Mouse (Mus musculus) forebrain, embryonic 16.5 days (tissue): Measurements from ENCODE around the gene Nars2. TPM values are rescaled to one million over a fixed set of nuclear protein-coding genes. Genes with fewer than 3 reads are reported as not detected.
A peak's percentile ranks its signal among the peaks of the same experiment; 100 is the strongest.

Experiments used
- ATAC-seq: fragments of 200-750 bp; cut with Nextera tagmentation; 2 replicates; pipeline ENCODE4 v1.8.0; 2017; ENCODE audit warnings: mild to moderate bottlenecking, moderate library complexity
- H3K27ac ChIP-seq: fragments of 300-500 bp; sonication (generic); 2 replicates; pipeline ENCODE4 v1.5.1; 2014; ENCODE audit warnings: low read length, control low read depth
- H3K27me3 ChIP-seq: fragments of 300-500 bp; sonication (generic); replicated peaks from 2 replicates; pipeline ENCODE4 v1.6.1; 2014; ENCODE audit warnings: low read length; ENCODE audit not compliant: control insufficient read depth, insufficient read depth
- H3K36me3 ChIP-seq: fragments of 300-500 bp; sonication (generic); 2 replicates; pipeline ENCODE4 v1.6.1; 2014; ENCODE audit not compliant: control insufficient read depth, insufficient read depth
- H3K4me1 ChIP-seq: fragments of 300-500 bp; sonication (generic); replicated peaks from 2 replicates; pipeline ENCODE4 v1.6.1; 2014; ENCODE audit warnings: low read length; ENCODE audit not compliant: control insufficient read depth, insufficient read depth
- H3K4me2 ChIP-seq: fragments of 300-500 bp; sonication (generic); 2 replicates; pipeline ENCODE4 v1.6.1; 2014; ENCODE audit warnings: mild to moderate bottlenecking, low read length, control low read depth
- H3K4me3 ChIP-seq: fragments of 300-500 bp; sonication (generic); replicated peaks from 2 replicates; pipeline ENCODE4 v1.5.1; 2014; ENCODE audit warnings: mild to moderate bottlenecking, low read length, control low read depth
- H3K9ac ChIP-seq: fragments of 300-500 bp; sonication (generic); replicated peaks from 2 replicates; pipeline ENCODE4 v1.6.1; 2014; ENCODE audit warnings: low read depth, low read length, control low read depth
- H3K9me3 ChIP-seq: fragments of 300-500 bp; sonication (generic); 2 replicates; pipeline ENCODE4 v1.6.1; 2016; ENCODE audit warnings: low read length; ENCODE audit not compliant: control insufficient read depth
- WGBS: fragments of 180-500 bp; shearing (Covaris S2); extraction: QIAGEN DNeasy Blood & Tissue Kit; methylation state at CpG from one replicate; pipeline ENCODE4 v1.1.7; 2014; 5-methylcytosine and 5-hydroxymethylcytosine counted together
- polyA plus RNA-seq: library from polyadenylated mRNA; unstranded; fragments of >200 nt; fragmentation: Nextera tagmentation; extraction: Ambion mirVana; gene quantifications from 2 replicates; pipeline ENCODE4 v1.2.1, GENCODE M21; 2015

Nars2 gene
- polyA plus RNA-seq, 1 experiment from 2014 or later = 22.2 TPM

- Histone ChIP-seq H3K4me1 (no peaks in the 10 kb centered on the region), H3K4me2 (no peak overlapping the region), H3K36me3 (no peaks in the 10 kb centered on the region; the same call in 1 of the 2 replicates), H3K27me3 (no peaks in the 10 kb centered on the region), H3K9me3 (no peaks in the 10 kb centered on the region), H3K27ac (no peak overlapping the region), H3K4me3 (no peak overlapping the region), H3K9ac (no peak overlapping the region)
- 93% methylated on average over 5 of the region's 5 CpGs for WGBS
- ATAC-seq = no peak
Observed at GRCm38 (mm10) chr7:96959168-96959567, 7.9 kb downstream of the Nars2 start.

- no peak overlapping the region for H3K4me2 ChIP-seq
- no peaks in the 10 kb centered on the region for H3K9me3 ChIP-seq
- H3K9ac ChIP-seq = no peak overlapping the region
- H3K27me3 ChIP-seq = no peaks in the 10 kb centered on the region
- 0 out of 2 replicates have a peak, but pooled peaks cover 2% of the 10 kb centered on the region for H3K4me1 ChIP-seq
- ATAC-seq = no peak
- H3K27ac ChIP-seq = no peak overlapping the region
- WGBS = 31% methylated on average over 3 of the region's 3 CpGs
- H3K4me3 ChIP-seq = no peak overlapping the region
- no peaks in the 10 kb centered on the region for H3K36me3 ChIP-seq
Observed at GRCm38 (mm10) chr7:96967188-96967587, 15.9 kb downstream of the Nars2 start.

- 23% methylated on average over 1 of the region's 1 CpGs for WGBS
- ATAC-seq = peak; percentile 36; the same call in 1 of the 2 replicates
- H3K4me3 ChIP-seq = no peak overlapping the region
Observed at GRCm38 (mm10) chr7:96970359-96970758, 19.1 kb downstream of the Nars2 start.

GRCm38 (mm10) chr7:96971027-96971996 is 20.0 kb downstream of the Nars2 start:
- no peak overlapping the region for H3K27ac ChIP-seq
- no peak; the same call in 1 of the 2 replicates for ATAC-seq
- WGBS = 66% methylated on average over 21 of the region's 21 CpGs

More at GRCm38 (mm10) chr7:96970359-96970758, 19.1 kb downstream of the Nars2 start:
- H3K9me3 ChIP-seq = no peaks in the 10 kb centered on the region
- H3K27me3 ChIP-seq = no peaks in the 10 kb centered on the region
- no peak overlapping the region for H3K27ac ChIP-seq
- H3K4me2 ChIP-seq = no peak overlapping the region
- 0 out of 2 replicates have a peak, but pooled peaks cover 2% of the 10 kb centered on the region for H3K4me1 ChIP-seq
- no peak overlapping the region for H3K9ac ChIP-seq
- H3K36me3 ChIP-seq = no peaks in the 10 kb centered on the region

GRCm38 (mm10) chr7:96972138-96972904 is 21.0 kb downstream of the Nars2 start:
- no peak for ATAC-seq
- Histone ChIP-seq H3K27ac (no peak overlapping the region), H3K4me3 (no peak overlapping the region), H3K9me3 (no peaks in the 10 kb centered on the region), H3K36me3 (no peaks in the 10 kb centered on the region), H3K27me3 (no peaks in the 10 kb centered on the region), H3K4me1 (0 out of 2 replicates have a peak, but pooled peaks cover under 1% of the 10 kb centered on the region), H3K4me2 (no peak overlapping the region), H3K9ac (no peak overlapping the region)
- 82% methylated on average over 8 of the region's 8 CpGs for WGBS

More at GRCm38 (mm10) chr7:96971027-96971996, 20.0 kb downstream of the Nars2 start:
- Histone ChIP-seq H3K27me3 (no peaks in the 10 kb centered on the region), H3K4me1 (0 out of 2 replicates have a peak, but pooled peaks cover 2% of the 10 kb centered on the region), H3K9me3 (no peaks in the 10 kb centered on the region), H3K9ac (no peak overlapping the region), H3K36me3 (no peaks in the 10 kb centered on the region), H3K4me3 (no peak overlapping the region), H3K4me2 (no peak overlapping the region)

GRCm38 (mm10) chr7:96975914-96976313 is 24.6 kb downstream of the Nars2 start:
- no peak for ATAC-seq
- Histone ChIP-seq H3K4me1 (no peaks in the 10 kb centered on the region), H3K4me3 (no peak overlapping the region), H3K36me3 (no peaks in the 10 kb centered on the region), H3K4me2 (no peak overlapping the region), H3K9ac (no peak overlapping the region), H3K9me3 (no peaks in the 10 kb centered on the region), H3K27ac (no peak overlapping the region), H3K27me3 (no peaks in the 10 kb centered on the region)
- 94% methylated on average over 5 of the region's 5 CpGs for WGBS

- ATAC-seq = no peak
- H3K27ac ChIP-seq = no peak overlapping the region
- no peaks in the 10 kb centered on the region for H3K9me3 ChIP-seq
- 87% methylated on average over 1 of the region's 1 CpGs for WGBS
- H3K9ac ChIP-seq = no peak overlapping the region
- no peak overlapping the region for H3K4me2 ChIP-seq
- H3K4me3 ChIP-seq = no peak overlapping the region
- H3K27me3 ChIP-seq = no peaks in the 10 kb centered on the region
- H3K4me1 ChIP-seq = no peaks in the 10 kb centered on the region
- H3K36me3 ChIP-seq = no peaks in the 10 kb centered on the region
Observed at GRCm38 (mm10) chr7:96977209-96977608, 25.9 kb downstream of the Nars2 start.

- Histone ChIP-seq H3K4me3 (no peak overlapping the region), H3K4me2 (no peak overlapping the region), H3K27ac (no peak overlapping the region), H3K36me3 (no peaks in the 10 kb centered on the region), H3K9me3 (no peaks in the 10 kb centered on the region), H3K27me3 (no peaks in the 10 kb centered on the region), H3K4me1 (peaks cover 5% of the 10 kb centered on the region; the same call in 1 of the 2 replicates), H3K9ac (no peak overlapping the region)
- no peak for ATAC-seq
- 97% methylated on average over 2 of the region's 2 CpGs for WGBS
Observed at GRCm38 (mm10) chr7:96981366-96981765, 30.1 kb downstream of the Nars2 start.
